Mouse (Mus musculus) CH12.LX (cell line): ENCODE measurements at regions not wholly inside any gene's neighbourhood (a gene's known extent, or its start where the extent isn't known, plus 50 kb on each side); places are given as distances from the start of the nearest gene placed in this dataset.

Experiments
- DNase-seq: peaks from one replicate; pipeline ENCODE4 v3.0.0-alpha.2; 2013; ENCODE audit errors: extremely low read depth
- H3K27ac ChIP-seq: 2 replicates; pipeline ENCODE4 v1.5.1; 2012; ENCODE audit warnings: low read depth, mild to moderate bottlenecking, control low read depth, moderate library complexity; ENCODE audit not compliant: insufficient read depth
- H3K27me3 ChIP-seq: replicated peaks from 2 replicates; pipeline ENCODE3; 2012; ENCODE audit warnings: inconsistent platforms
- H3K36me3 ChIP-seq, 2 experiments: replicated peaks in 1 of 2; 2 replicates each; pipeline versions ENCODE3 to v1.6.1; 2012; ENCODE audit warnings: inconsistent platforms in 1 of 2, low read length in 1 of 2, mild to moderate bottlenecking in 1 of 2, mixed read lengths in 1 of 2, moderate library complexity in 1 of 2; ENCODE audit not compliant: control insufficient read depth in 1 of 2, insufficient read depth in 1 of 2
- H3K4me1 ChIP-seq, 2 experiments: 2 replicates each; pipeline ENCODE4 v1.6.1; 2012; ENCODE audit warnings: inconsistent platforms in 1 of 2, moderate library complexity in 1 of 2; ENCODE audit not compliant: insufficient read depth in 2 of 2, control insufficient read depth in 1 of 2
- H3K4me2 ChIP-seq: 2 replicates; pipeline ENCODE4 v1.6.1; 2012; ENCODE audit warnings: low read depth, mild to moderate bottlenecking, control low read depth; ENCODE audit not compliant: poor library complexity, insufficient read depth, severe bottlenecking
- H3K4me3 ChIP-seq, 3 experiments: fragments of 150-350 bp in 1 of 3; sonication (generic) in 1 of 3; replicated peaks in 1 of 3; 2 replicates each; pipeline versions ENCODE3 to v1.5.1; 2011 to 2012; ENCODE audit warnings: low read depth in 2 of 3, low read length in 2 of 3, mild to moderate bottlenecking in 2 of 3, moderate library complexity in 2 of 3, control low read depth in 1 of 3, improper control_type of control experiment in 1 of 3, inconsistent platforms in 1 of 3, mixed read lengths in 1 of 3; ENCODE audit not compliant: poor library complexity in 1 of 3
- H3K79me2 ChIP-seq: replicated peaks from 2 replicates; pipeline ENCODE4 v1.6.1; 2012; ENCODE audit warnings: mild to moderate bottlenecking, moderate library complexity; ENCODE audit not compliant: control insufficient read depth, poor library complexity, insufficient read depth, severe bottlenecking; ENCODE audit errors: extremely low read depth
- H3K9ac ChIP-seq: 2 replicates; pipeline ENCODE4 v1.6.1; 2012; ENCODE audit warnings: low read depth, mild to moderate bottlenecking, control low read depth, moderate library complexity; ENCODE audit not compliant: insufficient read depth
- H3K9me3 ChIP-seq: replicated peaks from 2 replicates; pipeline ENCODE3; 2012; ENCODE audit warnings: low read length, inconsistent platforms, mixed read lengths
- CTCF ChIP-seq, 2 experiments: IDR thresholded peaks in 1 of 2; conservative IDR thresholded peaks in 1 of 2; 2 replicates each; pipeline ENCODE4 v1.5.1; 2011 to 2012; ENCODE audit warnings: low read depth in 2 of 2, low read length in 2 of 2, improper control_type of control experiment in 1 of 2, inconsistent platforms in 1 of 2, mild to moderate bottlenecking in 1 of 2, moderate library complexity in 1 of 2
- E2F4 ChIP-seq: IDR thresholded peaks from 2 replicates; pipeline ENCODE4 v1.6.1; 2011; ENCODE audit warnings: low read depth, low read length, improper control_type of control experiment; ENCODE audit not compliant: insufficient replicate concordance
- ELF1 ChIP-seq: IDR thresholded peaks from 2 replicates; pipeline ENCODE4 v1.6.1; 2014; ENCODE audit warnings: low read depth, mild to moderate bottlenecking, inconsistent platforms, low read length, improper control_type of control experiment
- ETS1 ChIP-seq: conservative IDR thresholded peaks from 2 replicates; pipeline ENCODE4 v1.6.1; 2012; ENCODE audit warnings: low read depth, mild to moderate bottlenecking, inconsistent platforms, low read length, improper control_type of control experiment, moderate library complexity
- GABPA ChIP-seq: IDR thresholded peaks from 2 replicates; pipeline ENCODE4 v1.6.1; 2012; ENCODE audit warnings: low read depth, low read length, improper control_type of control experiment, inconsistent platforms; ENCODE audit not compliant: insufficient replicate concordance
- HCFC1 ChIP-seq: IDR thresholded peaks from 2 replicates; pipeline ENCODE4 v1.6.1; 2012; ENCODE audit warnings: low read depth, mild to moderate bottlenecking, inconsistent platforms, low read length, improper control_type of control experiment
- IRF4 ChIP-seq: IDR thresholded peaks from 2 replicates; pipeline ENCODE4 v1.6.1; 2014; ENCODE audit warnings: low read depth, mild to moderate bottlenecking, inconsistent platforms, low read length, improper control_type of control experiment
- JUN ChIP-seq: IDR thresholded peaks from 2 replicates; pipeline ENCODE4 v1.6.1; 2011; ENCODE audit warnings: low read depth, mild to moderate bottlenecking, low read length, improper control_type of control experiment, moderate library complexity; ENCODE audit not compliant: insufficient read depth
- JUND ChIP-seq: conservative IDR thresholded peaks from 2 replicates; pipeline ENCODE4 v1.6.1; 2011; ENCODE audit warnings: low read depth, low read length, improper control_type of control experiment
- KAT2A ChIP-seq: IDR thresholded peaks from 2 replicates; pipeline ENCODE4 v1.6.1; 2012; ENCODE audit warnings: low read length, improper control_type of control experiment, inconsistent platforms; ENCODE audit not compliant: insufficient replicate concordance
- MAFK ChIP-seq: IDR thresholded peaks from 2 replicates; pipeline ENCODE4 v1.6.1; 2011; ENCODE audit warnings: low read length, improper control_type of control experiment; ENCODE audit not compliant: insufficient replicate concordance
- MAX ChIP-seq: IDR thresholded peaks from 2 replicates; pipeline ENCODE4 v1.6.1; 2011; ENCODE audit warnings: low read length, improper control_type of control experiment
- MXI1 ChIP-seq: IDR thresholded peaks from 2 replicates; pipeline ENCODE4 v1.6.1; 2011; ENCODE audit warnings: mild to moderate bottlenecking, low read depth, low read length, improper control_type of control experiment
- POLR2A ChIP-seq: IDR thresholded peaks from 2 replicates; pipeline ENCODE4 v1.6.1; 2011; ENCODE audit warnings: low read depth, mild to moderate bottlenecking, improper control_type of control experiment, low read length
- POLR2AphosphoS2 ChIP-seq: IDR thresholded peaks from 2 replicates; pipeline ENCODE4 v1.6.1; 2011; ENCODE audit warnings: low read depth, low read length, improper control_type of control experiment
- RAD21 ChIP-seq: IDR thresholded peaks from 2 replicates; pipeline ENCODE4 v1.6.1; 2011; ENCODE audit warnings: low read depth, mild to moderate bottlenecking, low read length, improper control_type of control experiment, moderate library complexity
- RCOR1 ChIP-seq: conservative IDR thresholded peaks from 2 replicates; pipeline ENCODE4 v1.6.1; 2012; ENCODE audit warnings: low read depth, mild to moderate bottlenecking, inconsistent platforms, low read length, improper control_type of control experiment
- SIN3A ChIP-seq: IDR thresholded peaks from 2 replicates; pipeline ENCODE4 v1.6.1; 2012; ENCODE audit warnings: low read length, improper control_type of control experiment, inconsistent platforms
- SMC3 ChIP-seq: IDR thresholded peaks from 2 replicates; pipeline ENCODE4 v1.6.1; 2011; ENCODE audit warnings: low read depth, low read length, improper control_type of control experiment
- TBP ChIP-seq: conservative IDR thresholded peaks from 2 replicates; pipeline ENCODE4 v1.6.1; 2011; ENCODE audit warnings: low read depth, low read length, improper control_type of control experiment
- TCF12 ChIP-seq: IDR thresholded peaks from 2 replicates; pipeline ENCODE4 v1.6.1; 2014; ENCODE audit warnings: low read depth, mild to moderate bottlenecking, inconsistent platforms, low read length, improper control_type of control experiment
- UBTF ChIP-seq: IDR thresholded peaks from 2 replicates; pipeline ENCODE4 v1.6.1; 2012; ENCODE audit warnings: low read depth, mild to moderate bottlenecking, inconsistent platforms, low read length, improper control_type of control experiment, moderate library complexity
- ZKSCAN1 ChIP-seq: IDR thresholded peaks from 2 replicates; pipeline ENCODE4 v1.6.1; 2012; ENCODE audit warnings: low read depth, inconsistent platforms, low read length, improper control_type of control experiment, borderline replicate concordance
- ZMIZ1 ChIP-seq: IDR thresholded peaks from 2 replicates; pipeline ENCODE4 v1.6.1; 2012; ENCODE audit warnings: low read depth, mild to moderate bottlenecking, inconsistent platforms, low read length, improper control_type of control experiment
- ZNF384 ChIP-seq: IDR thresholded peaks from 2 replicates; pipeline ENCODE4 v1.6.1; 2012; ENCODE audit warnings: low read depth, low read length, improper control_type of control experiment, inconsistent platforms
- dilution Hi-C: fragments of 300-500 bp; cut with MboI; formaldehyde crosslinking; loops from 2 replicates; pipeline ENCODE4 v1.14.3; 2020; ENCODE audit warnings: low sequenced_read_pairs; ENCODE audit not compliant: extremely low pct_unique_long_range_greater_than_20kb, extremely low pct_ligation_motif_present
- in situ Hi-C: fragments of 300-500 bp; cut with MboI; formaldehyde crosslinking; loops from 3 replicates; pipeline ENCODE4 v1.14.3; 2019; ENCODE audit warnings: low sequenced_read_pairs, low pct_ligation_motif_present, low pct_unique_long_range_greater_than_20kb, mixed read lengths

- no peaks in the 10 kb centered on the region for H3K27me3 ChIP-seq
- DNase-seq, result no peak
- no peak overlapping the region for H3K9ac ChIP-seq
- H3K27ac ChIP-seq, result no peak overlapping the region
- dilution Hi-C loops (no loop called here), in situ Hi-C loops (no loop called here)
- TF ChIP-seq UBTF, result no peak
- TF ChIP-seq CTCF (conservative IDR thresholded peaks at IDR 0.05 in 1 of 2, IDR thresholded peaks at IDR 0.05 in 1 of 2; ENCODE audit: low read depth in 2 of 2, low read length in 2 of 2), result no peak
- TF ChIP-seq E2F4, result no peak
- no peak for TF ChIP-seq POLR2AphosphoS2
- TF ChIP-seq RAD21, result no peak
- no peak for TF ChIP-seq POLR2A
- H3K79me2 ChIP-seq, result no peaks in the 10 kb centered on the region
- no peak overlapping the region for H3K4me2 ChIP-seq
- H3K36me3 ChIP-seq, result no peaks in the 10 kb centered on the region
- peaks cover 82% of the 10 kb centered on the region for H3K9me3 ChIP-seq
- H3K4me3 ChIP-seq, result no peak overlapping the region
- no peaks in the 10 kb centered on the region for H3K4me1 ChIP-seq
Measured at GRCm38 (mm10) chr8:91999661-92000060, 197.8 kb upstream of the Irx3 start.

GRCm38 (mm10) chr8:91999189-91999588, 197.3 kb upstream of the Irx3 start:
- H3K9ac ChIP-seq, result no peak overlapping the region
- in situ Hi-C loops (no loop called here), dilution Hi-C loops (no loop called here)
- TF ChIP-seq IRF4 (no peak), HCFC1 (no peak), TCF12 (no peak), ELF1 (no peak), GABPA (no peak), MAX (no peak), RCOR1 (no peak), ZMIZ1 (no peak), MAFK (no peak), KAT2A (no peak), E2F4 (no peak), ZKSCAN1 (no peak), SMC3 (no peak), ZNF384 (no peak), TBP (no peak), SIN3A (no peak), MXI1 (no peak), ETS1 (no peak), JUN (no peak), JUND (no peak)
- H3K4me3 ChIP-seq, result no peak overlapping the region
- no peaks in the 10 kb centered on the region for H3K36me3 ChIP-seq
- peaks cover 84% of the 10 kb centered on the region for H3K9me3 ChIP-seq
- no peaks in the 10 kb centered on the region for H3K4me1 ChIP-seq
- H3K27me3 ChIP-seq, result no peaks in the 10 kb centered on the region
- no peaks in the 10 kb centered on the region for H3K79me2 ChIP-seq
- no peak overlapping the region for H3K27ac ChIP-seq
- H3K4me2 ChIP-seq, result no peak overlapping the region
- DNase-seq, result no peak
